Mouse (Mus musculus): ENCODE results near the gene Cnpy1.

DNA sequence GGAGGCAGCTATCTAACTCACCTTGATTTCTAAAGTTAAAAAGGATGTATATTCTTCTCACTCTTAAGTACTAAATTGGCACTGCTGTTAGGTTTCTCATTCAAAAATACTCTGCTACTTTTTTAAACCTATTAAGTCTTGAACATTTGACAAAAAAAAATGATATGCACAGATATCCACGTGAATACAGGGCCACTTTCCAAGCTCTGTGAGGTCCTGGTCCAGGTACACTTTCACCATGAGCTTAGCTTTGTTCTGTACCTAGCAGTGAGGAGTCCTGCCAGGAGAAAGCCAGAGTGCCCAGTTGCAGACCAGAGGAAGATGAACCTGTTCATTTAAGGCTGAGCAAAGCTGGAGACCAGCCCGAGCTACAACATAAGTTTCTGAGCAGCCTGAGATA is 32.2 kb downstream of the Cnpy1 start:
- TF ChIP-seq CTCF (IDR thresholded peaks at IDR 0.05; ENCODE audit: extremely low read depth, insufficient read length, insufficient replicate concordance, low read depth, low read length) (no peak), POLR2A (IDR thresholded peaks at IDR 0.05; ENCODE audit: low read depth, low read length) (no peak)
